In genomic region chr14:24003450-24004381, GRCm38 (mm10) we compare ENCODE assay signal across 8 mouse cellular contexts. TPM values are rescaled to one million over a fixed set of nuclear protein-coding genes. Genes with fewer than 3 reads are reported as not detected.
DNase-seq lines count a peak whose midpoint lies in the region; ATAC-seq and TF ChIP-seq lines count a peak whose summit lies in the region.

No protein-coding gene starts in this region.

- no peaks in the 10 kb centered on the region; the same call in 1 of the 2 replicates for H3K9me3 ChIP-seq in E14TG2a.4 (ENCODE audit: low read length)
- H3K9me3 ChIP-seq in forebrain, embryonic 11.5 days (ENCODE audit: control insufficient read depth, low read length): no peaks in the 10 kb centered on the region
- H3K9me3 ChIP-seq in hindbrain, embryonic 13.5 days: no peaks in the 10 kb centered on the region

- no peak overlapping the region for H3K27ac ChIP-seq in forebrain, embryonic 11.5 days (ENCODE audit: low read depth, low read length)
- H3K27ac ChIP-seq in hindbrain, embryonic 13.5 days: peak overlapping the region; percentile 94

- H3K4me2 ChIP-seq in forebrain, embryonic 11.5 days (ENCODE audit: low read depth, low read length, severe bottlenecking): peak overlapping the region; percentile 96
- peak overlapping the region; percentile 75 for H3K4me2 ChIP-seq in hindbrain, embryonic 13.5 days

- H3K27me3 ChIP-seq in E14TG2a.4 (ENCODE audit: insufficient read depth, low read length): peaks cover 73% of the 10 kb centered on the region
- peaks cover 41% of the 10 kb centered on the region for H3K27me3 ChIP-seq in forebrain, embryonic 11.5 days (ENCODE audit: control insufficient read depth, insufficient read depth, low read length)
- peaks cover 54% of the 10 kb centered on the region for H3K27me3 ChIP-seq in hindbrain, embryonic 13.5 days

- peaks cover 27% of the 10 kb centered on the region for H3K4me1 ChIP-seq in E14TG2a.4 (replicated peaks; ENCODE audit: low read depth, low read length)
- peaks cover 3% of the 10 kb centered on the region; the same call in 1 of the 2 replicates for H3K4me1 ChIP-seq in forebrain, embryonic 11.5 days (replicated peaks; ENCODE audit: control insufficient read depth, insufficient read depth, low read length)
- H3K4me1 ChIP-seq in hindbrain, embryonic 13.5 days (replicated peaks): peaks cover 32% of the 10 kb centered on the region

- H3K36me3 ChIP-seq in E14TG2a.4 (ENCODE audit: insufficient read depth, low read length): no peaks in the 10 kb centered on the region
- no peaks in the 10 kb centered on the region for H3K36me3 ChIP-seq in forebrain, embryonic 11.5 days (ENCODE audit: control insufficient read depth, insufficient read depth, low read length)
- H3K36me3 ChIP-seq in hindbrain, embryonic 13.5 days: no peaks in the 10 kb centered on the region

- no peak for TF ChIP-seq CTCF in E14TG2a.4 (conservative IDR thresholded peaks at IDR 0.05; ENCODE audit: low read length)

- H3K4me3 ChIP-seq in E14TG2a.4 (replicated peaks; ENCODE audit: low read length): peak overlapping the region; percentile 89
- H3K4me3 ChIP-seq in forebrain, embryonic 11.5 days (ENCODE audit: low read depth, low read length): peak overlapping the region; percentile 79
- H3K4me3 ChIP-seq in hindbrain, embryonic 13.5 days: peak overlapping the region; percentile 82

- H3K9ac ChIP-seq in forebrain, embryonic 11.5 days (ENCODE audit: low read length): peak overlapping the region; percentile 67
- H3K9ac ChIP-seq in hindbrain, embryonic 13.5 days: peak overlapping the region; percentile 89

- DNase-seq in adrenal gland, postnatal 14 days: peak; percentile 75
- peak; percentile 79 for DNase-seq in forebrain, embryonic 11.5 days (ENCODE audit: low spot score)
- peak; percentile 51 for DNase-seq in left cerebral cortex, adult 11 months (ENCODE audit: low spot score)
- peak; percentile 26 for DNase-seq in lung, postnatal 14 days
- DNase-seq in right cerebral cortex, postnatal 14 days: peak; percentile 68
- DNase-seq in thymus, postnatal 14 days: no peak

- peak; percentile 72 for ATAC-seq in forebrain, embryonic 11.5 days (replicated peaks; ENCODE audit: low FRiP score)
- ATAC-seq in hindbrain, embryonic 13.5 days (ENCODE audit: low FRiP score): peak; percentile 79

- under 1% methylated on average over 55 of the region's 85 CpGs for WGBS in forebrain, embryonic 11.5 days
- 1% methylated on average over 40 of the region's 85 CpGs for WGBS in hindbrain, embryonic 13.5 days

RNA-seq across cellular contexts. Expression of gene Kcnma1, which starts 10.6 kb away (rescaled TPM):
- 43.9 and 45.2 TPM in 2 replicates for total RNA-seq in adrenal gland, postnatal 14 days (2021)
- 0.45 and 1.1 TPM in 2 replicates for polyA plus RNA-seq in forebrain, embryonic 11.5 days (2014; fragmentation: Nextera tagmentation; extraction: Ambion mirVana)
- polyA plus RNA-seq in hindbrain, embryonic 13.5 days (2015; fragmentation: Nextera tagmentation; extraction: Ambion mirVana): 13.8 and 14.3 TPM in 2 replicates
